Mouse (Mus musculus) stomach, embryonic 16.5 days (tissue): Measurements from ENCODE around the gene Tmem206. TPM values are rescaled to one million over a fixed set of nuclear protein-coding genes. Genes with fewer than 3 reads are reported as not detected.

Source experiments
- ATAC-seq: fragments of 200-750 bp; cut with Nextera tagmentation; 2 replicates; pipeline ENCODE4 v1.8.0; 2017; ENCODE audit warnings: moderate number of reproducible peaks, moderate TSS enrichment; ENCODE audit not compliant: insufficient read depth, low FRiP score
- H3K27ac ChIP-seq: fragments of 300-500 bp; sonication (generic); 2 replicates; pipeline ENCODE4 v1.5.1; 2014; ENCODE audit warnings: low read length
- H3K27me3 ChIP-seq: fragments of 300-500 bp; sonication (generic); 2 replicates; pipeline ENCODE4 v1.6.1; 2014; ENCODE audit warnings: low read length, control low read depth, mixed read lengths; ENCODE audit not compliant: control insufficient read depth, insufficient read depth
- H3K36me3 ChIP-seq: fragments of 300-500 bp; sonication (generic); 2 replicates; pipeline ENCODE4 v1.6.1; 2014; ENCODE audit warnings: low read length; ENCODE audit not compliant: control insufficient read depth, insufficient read depth
- H3K4me1 ChIP-seq: fragments of 300-500 bp; sonication (generic); 2 replicates; pipeline ENCODE4 v1.6.1; 2014; ENCODE audit warnings: low read length, control low read depth, mixed read lengths; ENCODE audit not compliant: control insufficient read depth, insufficient read depth
- H3K4me2 ChIP-seq: fragments of 300-500 bp; sonication (generic); 2 replicates; pipeline ENCODE4 v1.6.1; 2014; ENCODE audit warnings: low read depth, low read length, mixed read lengths
- H3K4me3 ChIP-seq: fragments of 300-500 bp; sonication (generic); replicated peaks from 2 replicates; pipeline ENCODE4 v1.5.1; 2014; ENCODE audit warnings: mild to moderate bottlenecking, low read length
- H3K9ac ChIP-seq: fragments of 300-500 bp; sonication (generic); 2 replicates; pipeline ENCODE4 v1.6.1; 2014; ENCODE audit warnings: low read length
- H3K9me3 ChIP-seq: fragments of 300-500 bp; sonication (generic); replicated peaks from 2 replicates; pipeline ENCODE4 v1.6.1; 2016; ENCODE audit warnings: low read length, control low read depth; ENCODE audit not compliant: control insufficient read depth
- WGBS: fragments of 180-500 bp; shearing (Covaris S2); extraction: QIAGEN DNeasy Blood & Tissue Kit; methylation state at CpG from one replicate; pipeline ENCODE4 v1.1.7; 2014; 5-methylcytosine and 5-hydroxymethylcytosine counted together
- polyA plus RNA-seq: library from polyadenylated mRNA; unstranded; fragments of >200 nt; fragmentation: Nextera tagmentation; extraction: Ambion mirVana; gene quantifications from 2 replicates; pipeline ENCODE4 v1.2.1, GENCODE M21; 2015

The Tmem206 gene
- polyA plus RNA-seq, 1 experiment from 2014 or later = 18.2 TPM

- no peak overlapping the region for H3K27ac ChIP-seq
- H3K4me1 ChIP-seq = peaks cover 8% of the 10 kb centered on the region; the same call in 1 of the 2 replicates
- H3K4me3 ChIP-seq = no peak overlapping the region
- H3K36me3 ChIP-seq = peaks cover 16% of the 10 kb centered on the region; the same call in 1 of the 2 replicates
- no peaks in the 10 kb centered on the region for H3K9me3 ChIP-seq
- H3K4me2 ChIP-seq = no peak overlapping the region
- ATAC-seq = no peak
- 93% methylated on average over 4 of the region's 4 CpGs for WGBS
- no peak overlapping the region for H3K9ac ChIP-seq
- H3K27me3 ChIP-seq = no peaks in the 10 kb centered on the region
Observed at GRCm38 (mm10) chr1:191353836-191354235, 28.1 kb downstream of the Tmem206 start.

- H3K4me1 ChIP-seq = no peaks in the 10 kb centered on the region
- no peak for ATAC-seq
- H3K4me3 ChIP-seq = no peak overlapping the region
- H3K27ac ChIP-seq = no peak overlapping the region
- 79% methylated on average over 1 of the region's 1 CpGs for WGBS
- no peaks in the 10 kb centered on the region for H3K9me3 ChIP-seq
- no peak overlapping the region for H3K4me2 ChIP-seq
- H3K27me3 ChIP-seq = no peaks in the 10 kb centered on the region
- no peak overlapping the region for H3K9ac ChIP-seq
- peaks cover 20% of the 10 kb centered on the region; the same call in 1 of the 2 replicates for H3K36me3 ChIP-seq
Observed at GRCm38 (mm10) chr1:191356936-191357335, 31.2 kb downstream of the Tmem206 start.

GRCm38 (mm10) chr1:191359478-191359877, 33.8 kb downstream of the Tmem206 start:
- Histone ChIP-seq H3K27ac (no peak overlapping the region), H3K9ac (no peak overlapping the region), H3K4me2 (no peak overlapping the region), H3K9me3 (no peaks in the 10 kb centered on the region), H3K36me3 (0 out of 2 replicates have a peak, but pooled peaks cover 15% of the 10 kb centered on the region), H3K4me1 (no peaks in the 10 kb centered on the region), H3K4me3 (no peak overlapping the region), H3K27me3 (no peaks in the 10 kb centered on the region)
- no peak for ATAC-seq
- WGBS = 85% methylated on average over 7 of the region's 7 CpGs

- no peaks in the 10 kb centered on the region for H3K9me3 ChIP-seq
- no peaks in the 10 kb centered on the region for H3K4me1 ChIP-seq
- H3K9ac ChIP-seq = no peak overlapping the region
- H3K27ac ChIP-seq = no peak overlapping the region
- no peaks in the 10 kb centered on the region for H3K27me3 ChIP-seq
- no peak overlapping the region for H3K4me2 ChIP-seq
- WGBS = 83% methylated on average over 6 of the region's 6 CpGs
- ATAC-seq = no peak
- H3K36me3 ChIP-seq = 0 out of 2 replicates have a peak, but pooled peaks cover 10% of the 10 kb centered on the region
- no peak overlapping the region for H3K4me3 ChIP-seq
Observed at GRCm38 (mm10) chr1:191362412-191362811, 36.7 kb downstream of the Tmem206 start.

DNA sequence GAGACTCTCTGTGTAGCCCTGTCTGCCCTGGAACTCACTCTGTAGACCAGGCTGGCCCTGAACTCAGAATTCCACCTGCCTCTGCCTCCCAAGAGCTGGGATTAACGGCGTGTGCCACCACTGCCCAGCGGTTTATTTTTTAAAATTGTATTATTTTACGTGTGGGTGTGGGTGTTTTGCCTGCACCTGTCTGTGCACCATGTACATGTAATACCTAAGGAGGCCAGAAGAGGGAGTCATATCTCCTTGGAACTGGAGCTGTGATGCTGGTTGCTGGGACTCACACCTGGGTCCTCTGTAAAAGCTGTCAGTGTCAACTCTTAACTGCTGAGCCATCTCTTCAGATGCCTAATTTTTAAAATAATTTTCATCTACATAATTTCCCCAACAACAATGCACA, 38.8 kb downstream of the Tmem206 start:
- ATAC-seq = no peak
- H3K9ac ChIP-seq = no peak overlapping the region
- no peaks in the 10 kb centered on the region for H3K9me3 ChIP-seq
- H3K36me3 ChIP-seq = 0 out of 2 replicates have a peak, but pooled peaks cover 5% of the 10 kb centered on the region
- 75% methylated on average over 4 of the region's 4 CpGs for WGBS
- H3K4me2 ChIP-seq = no peak overlapping the region
- no peaks in the 10 kb centered on the region for H3K27me3 ChIP-seq
- H3K27ac ChIP-seq = no peak overlapping the region
- H3K4me3 ChIP-seq = no peak overlapping the region
- H3K4me1 ChIP-seq = no peaks in the 10 kb centered on the region

GRCm38 (mm10) chr1:191368193-191368592, 42.5 kb downstream of the Tmem206 start:
- 77% methylated on average over 4 of the region's 4 CpGs for WGBS
- ATAC-seq = no peak
- Histone ChIP-seq H3K4me1 (no peaks in the 10 kb centered on the region), H3K4me3 (no peak overlapping the region), H3K36me3 (0 out of 2 replicates have a peak, but pooled peaks cover 3% of the 10 kb centered on the region), H3K9ac (no peak overlapping the region), H3K9me3 (no peaks in the 10 kb centered on the region), H3K27ac (no peak overlapping the region), H3K27me3 (no peaks in the 10 kb centered on the region), H3K4me2 (no peak overlapping the region)

DNA sequence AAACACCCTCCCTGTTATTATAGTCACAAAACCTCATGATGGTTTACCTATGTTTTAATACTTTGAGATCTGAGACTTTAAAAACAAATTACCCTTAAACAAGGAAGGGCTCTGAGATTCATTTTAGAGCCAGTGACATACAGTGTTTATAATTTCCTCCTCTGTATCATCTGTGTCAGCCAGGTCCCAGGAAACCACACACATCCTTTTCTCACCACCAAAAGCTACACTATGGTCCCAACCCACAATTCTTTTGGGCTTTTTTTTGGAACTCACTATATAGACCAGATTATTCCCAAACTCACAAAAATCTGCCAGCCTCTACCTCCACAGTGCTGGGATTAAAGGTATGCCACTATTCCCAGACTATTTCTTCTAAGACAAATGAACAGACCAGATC, 43.4 kb downstream of the Tmem206 start:
- Histone ChIP-seq H3K36me3 (0 out of 2 replicates have a peak, but pooled peaks cover 3% of the 10 kb centered on the region), H3K4me1 (no peaks in the 10 kb centered on the region), H3K4me3 (no peak overlapping the region), H3K27ac (no peak overlapping the region), H3K4me2 (no peak overlapping the region), H3K9me3 (no peaks in the 10 kb centered on the region), H3K27me3 (no peaks in the 10 kb centered on the region), H3K9ac (no peak overlapping the region)
- no peak for ATAC-seq

DNA sequence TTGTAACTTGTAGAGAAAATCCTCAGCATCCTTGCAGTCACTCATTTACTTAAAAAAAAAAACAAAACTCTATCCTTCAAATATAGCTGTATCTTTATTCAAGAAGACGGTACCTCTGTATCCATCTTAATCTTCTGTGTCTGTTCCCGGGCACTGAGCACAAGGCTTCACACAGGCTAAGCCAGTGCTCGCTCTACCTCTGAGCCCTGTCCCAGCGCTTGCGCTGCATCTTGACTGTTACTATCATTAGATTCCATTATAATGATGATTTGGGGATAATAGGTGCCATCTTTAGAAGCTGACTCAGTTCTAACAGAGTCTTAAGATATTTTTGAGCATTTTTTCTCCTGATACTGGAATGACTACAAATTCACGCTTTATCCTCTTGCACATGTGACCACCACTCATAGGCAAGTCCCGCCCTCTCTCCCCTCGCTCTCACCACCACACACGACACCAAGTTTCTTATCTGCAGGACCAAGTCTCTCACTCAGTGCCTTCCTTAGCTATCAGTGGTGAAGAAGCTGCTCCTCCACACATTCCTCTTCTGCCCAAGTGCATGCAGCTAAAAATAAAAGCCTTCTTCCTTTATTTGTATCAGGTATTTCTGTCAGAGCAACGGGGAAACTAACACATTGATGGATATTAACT, 49.4 kb downstream of the Tmem206 start:
- no peak for ATAC-seq
- H3K9ac ChIP-seq = no peak overlapping the region
- no peak overlapping the region for H3K27ac ChIP-seq
- no peaks in the 10 kb centered on the region for H3K27me3 ChIP-seq
- H3K36me3 ChIP-seq = no peaks in the 10 kb centered on the region
- no peaks in the 10 kb centered on the region for H3K4me1 ChIP-seq
- H3K4me2 ChIP-seq = no peak overlapping the region
- WGBS = 82% methylated on average over 10 of the region's 10 CpGs
- H3K9me3 ChIP-seq = no peaks in the 10 kb centered on the region
- no peak overlapping the region for H3K4me3 ChIP-seq

DNA sequence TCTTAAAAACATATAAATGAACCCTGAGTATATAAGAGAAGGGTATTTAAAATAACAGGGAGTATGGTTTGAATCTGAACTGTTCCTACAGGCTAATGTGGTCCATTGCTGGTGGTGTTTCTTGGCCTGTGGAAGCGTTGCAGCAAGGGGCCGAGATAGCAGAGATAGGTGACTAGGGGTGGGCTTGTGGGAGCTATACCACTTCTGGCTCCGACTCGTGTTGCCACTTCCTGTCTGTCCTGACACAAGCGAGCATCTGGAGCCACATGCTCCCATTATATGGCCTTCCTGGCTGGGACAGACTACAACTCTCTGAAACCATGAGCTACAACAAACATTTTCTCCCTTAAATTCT, 49.9 kb downstream of the Tmem206 start:
- Histone ChIP-seq H3K9ac (no peak overlapping the region), H3K36me3 (no peaks in the 10 kb centered on the region), H3K4me2 (no peak overlapping the region), H3K27me3 (no peaks in the 10 kb centered on the region), H3K27ac (no peak overlapping the region), H3K4me3 (no peak overlapping the region), H3K9me3 (no peaks in the 10 kb centered on the region), H3K4me1 (no peaks in the 10 kb centered on the region)
- no peak for ATAC-seq
- 83% methylated on average over 5 of the region's 5 CpGs for WGBS
